Mouse (Mus musculus): ENCODE measurements around the gene Ptprn2. TPM values are rescaled to one million over a fixed set of nuclear protein-coding genes. Genes with fewer than 3 reads are reported as not detected.
"Not testable (repeated sequence)": the region's sequence is repeated elsewhere in the genome, so short reads cannot be mapped to it uniquely, and the experiment has no call there.

Gene Ptprn2
- polyA plus RNA-seq, 1 experiment from 2014 or later = 0.15 TPM

- Histone ChIP-seq H3K4me2 (no peak overlapping the region), H3K9ac (no peak overlapping the region), H3K27me3 (replicated peaks) (no peaks in the 10 kb centered on the region), H3K4me3 (no peak overlapping the region), H3K36me3 (no peaks in the 10 kb centered on the region), H3K4me1 (no peaks in the 10 kb centered on the region), H3K9me3 (no peaks in the 10 kb centered on the region), H3K27ac (replicated peaks) (no peak overlapping the region)
- whole genome bisulfite sequencing = 59% methylated on average over 1 of the region's 1 CpGs
- ATAC-seq (ENCODE audit: extremely low read depth, insufficient number of reproducible peaks, low FRiP score, low TSS enrichment) = no peak
These were observed 6.7 kb upstream of the Ptprn2 start for GRCm38 (mm10) chr12:116478771-116479170.

GRCm38 (mm10) chr12:116481921-116482320 is 3.6 kb upstream of the Ptprn2 start:
- 50% methylated on average over 1 of the region's 1 CpGs for WGBS
- no peak overlapping the region for H3K27ac ChIP-seq (replicated peaks)
- no peak overlapping the region for H3K9ac ChIP-seq
- H3K4me3 ChIP-seq = no peak overlapping the region
- peaks cover 25% of the 10 kb centered on the region for H3K27me3 ChIP-seq (replicated peaks)
- H3K4me2 ChIP-seq = no peak overlapping the region
- H3K36me3 ChIP-seq = no peaks in the 10 kb centered on the region
- peaks cover 10% of the 10 kb centered on the region for H3K4me1 ChIP-seq
- no peaks in the 10 kb centered on the region for H3K9me3 ChIP-seq
- ATAC-seq (ENCODE audit: extremely low read depth, insufficient number of reproducible peaks, low FRiP score, low TSS enrichment) = no peak

- H3K4me3 ChIP-seq = no peak overlapping the region
- H3K9ac ChIP-seq = no peak overlapping the region
- H3K36me3 ChIP-seq = no peaks in the 10 kb centered on the region
- H3K9me3 ChIP-seq = no peaks in the 10 kb centered on the region
- no peak overlapping the region for H3K27ac ChIP-seq (replicated peaks)
- WGBS = 29% methylated on average over 2 of the region's 2 CpGs
- ATAC-seq (ENCODE audit: extremely low read depth, insufficient number of reproducible peaks, low FRiP score, low TSS enrichment) = no peak
- H3K4me1 ChIP-seq = peaks cover 10% of the 10 kb centered on the region
- peaks cover 41% of the 10 kb centered on the region for H3K27me3 ChIP-seq (replicated peaks)
- H3K4me2 ChIP-seq = no peak overlapping the region
These were observed 1.9 kb upstream of the Ptprn2 start for GRCm38 (mm10) chr12:116483581-116483980.

- WGBS = 70% methylated on average over 8 of the region's 8 CpGs
- Histone ChIP-seq H3K4me3 (no peak overlapping the region; the same call in 1 of the 2 replicates), H3K27me3 (replicated peaks) (peaks cover 47% of the 10 kb centered on the region), H3K4me2 (peak overlapping the region; percentile 99), H3K4me1 (peaks cover 10% of the 10 kb centered on the region), H3K9me3 (no peaks in the 10 kb centered on the region), H3K36me3 (no peaks in the 10 kb centered on the region), H3K27ac (replicated peaks) (no peak overlapping the region), H3K9ac (no peak overlapping the region)
- no peak for ATAC-seq (ENCODE audit: extremely low read depth, insufficient number of reproducible peaks, low FRiP score, low TSS enrichment)
These were observed 529 bp upstream of the Ptprn2 start for GRCm38 (mm10) chr12:116484991-116485390.

GRCm38 (mm10) chr12:116486404-116486730 is 847 bp downstream of the Ptprn2 start:
- H3K4me1 ChIP-seq = peaks cover 10% of the 10 kb centered on the region
- H3K9ac ChIP-seq = 0 out of 2 replicates have a peak overlapping the region, but pooled peaks have one; percentile 24
- 1% methylated on average over 10 of the region's 10 CpGs for WGBS
- H3K27me3 ChIP-seq (replicated peaks) = peaks cover 47% of the 10 kb centered on the region
- peak overlapping the region; percentile 99 for H3K4me2 ChIP-seq
- no peaks in the 10 kb centered on the region for H3K36me3 ChIP-seq
- no peaks in the 10 kb centered on the region for H3K9me3 ChIP-seq
- H3K4me3 ChIP-seq = peak overlapping the region; percentile 65
- ATAC-seq (ENCODE audit: extremely low read depth, insufficient number of reproducible peaks, low FRiP score, low TSS enrichment) = no peak
- H3K27ac ChIP-seq (replicated peaks) = no peak overlapping the region

GRCm38 (mm10) chr12:116488836-116489235 is 3.3 kb downstream of the Ptprn2 start:
- no peak for ATAC-seq (ENCODE audit: extremely low read depth, insufficient number of reproducible peaks, low FRiP score, low TSS enrichment)
- WGBS = 61% methylated on average over 8 of the region's 8 CpGs

GRCm38 (mm10) chr12:116490575-116491356 is 5.2 kb downstream of the Ptprn2 start:
- Histone ChIP-seq H3K4me3 (no peak overlapping the region), H3K27ac (replicated peaks) (no peak overlapping the region), H3K27me3 (replicated peaks) (peaks cover 33% of the 10 kb centered on the region), H3K9ac (no peak overlapping the region), H3K36me3 (no peaks in the 10 kb centered on the region), H3K9me3 (no peaks in the 10 kb centered on the region), H3K4me2 (no peak overlapping the region), H3K4me1 (peaks cover 10% of the 10 kb centered on the region)
- WGBS = 50% methylated on average over 5 of the region's 5 CpGs
- no peak for ATAC-seq (ENCODE audit: extremely low read depth, insufficient number of reproducible peaks, low FRiP score, low TSS enrichment)

More at GRCm38 (mm10) chr12:116488836-116489235, 3.3 kb downstream of the Ptprn2 start:
- Histone ChIP-seq H3K4me1 (peaks cover 10% of the 10 kb centered on the region), H3K27me3 (replicated peaks) (peaks cover 47% of the 10 kb centered on the region), H3K9me3 (no peaks in the 10 kb centered on the region), H3K9ac (no peak overlapping the region), H3K36me3 (no peaks in the 10 kb centered on the region), H3K4me2 (no peak overlapping the region), H3K4me3 (no peak overlapping the region), H3K27ac (replicated peaks) (no peak overlapping the region)

GRCm38 (mm10) chr12:116498666-116499065 is 13.1 kb downstream of the Ptprn2 start:
- no peak for ATAC-seq (ENCODE audit: extremely low read depth, insufficient number of reproducible peaks, low FRiP score, low TSS enrichment)
- H3K9me3 ChIP-seq = no peaks in the 10 kb centered on the region
- peaks cover 8% of the 10 kb centered on the region; the same call in 1 of the 2 replicates for H3K4me1 ChIP-seq
- H3K4me2 ChIP-seq = no peak overlapping the region
- no peak overlapping the region for H3K9ac ChIP-seq
- no peaks in the 10 kb centered on the region for H3K27me3 ChIP-seq (replicated peaks)
- H3K36me3 ChIP-seq = no peaks in the 10 kb centered on the region
- no peak overlapping the region for H3K27ac ChIP-seq (replicated peaks)
- H3K4me3 ChIP-seq = no peak overlapping the region

GRCm38 (mm10) chr12:116500652-116501051 is 15.1 kb downstream of the Ptprn2 start:
- WGBS = 80% methylated on average over 11 of the region's 11 CpGs
- no peak for ATAC-seq (ENCODE audit: extremely low read depth, insufficient number of reproducible peaks, low FRiP score, low TSS enrichment)
- H3K9me3 ChIP-seq = no peaks in the 10 kb centered on the region

GRCm38 (mm10) chr12:116512482-116512881 is 27.0 kb downstream of the Ptprn2 start:
- Histone ChIP-seq H3K27me3 (replicated peaks) (no peaks in the 10 kb centered on the region), H3K9me3 (0 out of 2 replicates have a peak, but pooled peaks cover 4% of the 10 kb centered on the region), H3K4me2 (no peak overlapping the region), H3K4me1 (no peaks in the 10 kb centered on the region), H3K27ac (replicated peaks) (no peak overlapping the region), H3K9ac (no peak overlapping the region), H3K4me3 (no peak overlapping the region), H3K36me3 (no peaks in the 10 kb centered on the region)
- no peak for ATAC-seq (ENCODE audit: extremely low read depth, insufficient number of reproducible peaks, low FRiP score, low TSS enrichment)
- WGBS = 72% methylated on average over 1 of the region's 1 CpGs

More at GRCm38 (mm10) chr12:116500652-116501051, 15.1 kb downstream of the Ptprn2 start:
- H3K4me3 ChIP-seq = no peak overlapping the region
- H3K27ac ChIP-seq (replicated peaks) = no peak overlapping the region
- H3K4me2 ChIP-seq = no peak overlapping the region
- H3K36me3 ChIP-seq = no peaks in the 10 kb centered on the region
- H3K9ac ChIP-seq = no peak overlapping the region
- peaks cover 8% of the 10 kb centered on the region; the same call in 1 of the 2 replicates for H3K4me1 ChIP-seq
- no peaks in the 10 kb centered on the region for H3K27me3 ChIP-seq (replicated peaks)

- H3K4me2 ChIP-seq; H3K27me3 ChIP-seq (replicated peaks); H3K4me3 ChIP-seq; ATAC-seq (ENCODE audit: extremely low read depth, insufficient number of reproducible peaks, low FRiP score, low TSS enrichment); H3K9ac ChIP-seq; H3K4me1 ChIP-seq; H3K27ac ChIP-seq (replicated peaks); H3K9me3 ChIP-seq; H3K36me3 ChIP-seq: not testable (repeated sequence)
- 76% methylated on average over 2 of the region's 2 CpGs for WGBS
These were observed 28.3 kb downstream of the Ptprn2 start for GRCm38 (mm10) chr12:116513788-116514187.

GRCm38 (mm10) chr12:116515824-116516223 is 30.3 kb downstream of the Ptprn2 start:
- Histone ChIP-seq H3K27me3 (replicated peaks) (no peaks in the 10 kb centered on the region), H3K4me3 (no peak overlapping the region), H3K9me3 (no peaks in the 10 kb centered on the region), H3K9ac (no peak overlapping the region), H3K27ac (replicated peaks) (no peak overlapping the region), H3K4me1 (no peaks in the 10 kb centered on the region), H3K4me2 (no peak overlapping the region), H3K36me3 (no peaks in the 10 kb centered on the region)
- no peak for ATAC-seq (ENCODE audit: extremely low read depth, insufficient number of reproducible peaks, low FRiP score, low TSS enrichment)
